Mouse (Mus musculus): Measurements from ENCODE around the gene Fabp1. TPM values are rescaled to one million over a fixed set of nuclear protein-coding genes. Genes with fewer than 3 reads are reported as not detected.

Fabp1 gene
- polyA plus RNA-seq (2015; fragmentation: Nextera tagmentation; extraction: Ambion mirVana) = 2.4 and 3.9 TPM in 2 replicates

DNA sequence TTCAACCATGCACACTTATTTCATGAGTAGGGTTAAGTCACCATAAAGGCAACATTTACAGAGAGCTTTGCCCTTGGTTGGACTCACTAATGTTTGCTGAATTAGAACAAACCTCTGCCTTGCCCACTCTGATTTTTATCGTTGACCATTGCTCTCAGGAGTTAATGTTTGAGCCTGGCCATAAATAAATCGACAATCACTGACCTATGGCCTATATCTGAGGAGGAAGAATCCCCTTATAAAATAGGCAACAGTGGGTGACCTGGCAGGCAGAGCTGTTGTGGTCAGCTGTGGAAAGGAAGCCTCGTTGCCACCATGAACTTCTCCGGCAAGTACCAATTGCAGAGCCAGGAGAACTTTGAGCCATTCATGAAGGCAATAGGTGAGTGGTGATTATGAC, at the start of gene Fabp1:
Gene Fabp1 (plus strand): TSS at position 216 of the 400 bp plus-strand sequence.

Other genes starting within 250 kb of the Fabp1 start
- not detected in 2 replicates for gene Foxi3, start 243.3 kb upstream of the Fabp1 start, polyA plus RNA-seq (2015; fragmentation: Nextera tagmentation; extraction: Ambion mirVana)
- 3.1 and 4.5 TPM in 2 replicates for gene Thnsl2, start 55.4 kb upstream of the Fabp1 start, polyA plus RNA-seq (2015; fragmentation: Nextera tagmentation; extraction: Ambion mirVana)
- 37.6 and 41.8 TPM in 2 replicates for gene Krcc1, start 71.8 kb downstream of the Fabp1 start, polyA plus RNA-seq (2015; fragmentation: Nextera tagmentation; extraction: Ambion mirVana)
- 0.32 and 0.81 TPM in 2 replicates for gene Smyd1, start 122.4 kb downstream of the Fabp1 start, polyA plus RNA-seq (2015; fragmentation: Nextera tagmentation; extraction: Ambion mirVana)
- 0.18 and 0.25 TPM in 2 replicates for gene Cd8b1, start 123.0 kb downstream of the Fabp1 start, polyA plus RNA-seq (2015; fragmentation: Nextera tagmentation; extraction: Ambion mirVana)
- 0.24 and 0.29 TPM in 2 replicates for gene Cd8a, start 173.6 kb downstream of the Fabp1 start, polyA plus RNA-seq (2015; fragmentation: Nextera tagmentation; extraction: Ambion mirVana)
- gene Rmnd5a, start 240.8 kb downstream of the Fabp1 start, polyA plus RNA-seq (2015; fragmentation: Nextera tagmentation; extraction: Ambion mirVana) = 10.7 and 13.1 TPM in 2 replicates

Measured in spleen, postnatal 0 days (tissue).